Mouse (Mus musculus) heart, adult 2 months (tissue): ENCODE results near the gene Amigo1. TPM values are rescaled to one million over a fixed set of nuclear protein-coding genes. Genes with fewer than 3 reads are reported as not detected.

Experiments
- DNase-seq, 2 experiments: peaks; one replicate each; pipeline ENCODE4 v3.0.0; 2021
- H3K27ac ChIP-seq: fragments of 200-600 bp; 2 replicates; pipeline ENCODE4 v1.8.1; 2022
- H3K27me3 ChIP-seq: fragments of 200-500 bp; 2 replicates; pipeline ENCODE4 v1.6.1; 2012; ENCODE audit warnings: mild to moderate bottlenecking, low read length, inconsistent platforms, mixed read lengths; ENCODE audit not compliant: control insufficient read depth, insufficient read depth
- H3K36me3 ChIP-seq: fragments of 200-500 bp; 2 replicates; pipeline ENCODE4 v1.6.1; 2012; ENCODE audit warnings: low read length, inconsistent platforms; ENCODE audit not compliant: control insufficient read depth, insufficient read depth
- H3K4me1 ChIP-seq: fragments of 200-500 bp; 2 replicates; pipeline ENCODE4 v1.6.1; 2011; ENCODE audit warnings: low read length; ENCODE audit not compliant: control insufficient read depth, insufficient read depth
- H3K4me3 ChIP-seq: fragments of 200-600 bp; 2 replicates; pipeline ENCODE4 v1.8.1; 2022
- H3K79me2 ChIP-seq: fragments of 200-500 bp; replicated peaks from 2 replicates; pipeline ENCODE4 v1.6.1; 2012; ENCODE audit warnings: mild to moderate bottlenecking, inconsistent platforms, low read length, moderate library complexity, mixed read lengths; ENCODE audit not compliant: control insufficient read depth, insufficient read depth
- H3K9ac ChIP-seq: fragments of 200-500 bp; 2 replicates; pipeline ENCODE4 v1.6.1; 2012; ENCODE audit warnings: low read depth, mild to moderate bottlenecking, control low read depth, inconsistent platforms, low read length, mixed read lengths
- CTCF ChIP-seq: fragments of 200-600 bp; IDR thresholded peaks from 2 replicates; pipeline ENCODE4 v1.8.1; 2022; ENCODE audit warnings: antibody characterized with exemption, mild to moderate bottlenecking, moderate library complexity
- EP300 ChIP-seq: fragments of 200-500 bp; IDR thresholded peaks from 2 replicates; pipeline ENCODE4 v1.6.1; 2011; ENCODE audit warnings: low read depth, low read length, control low read depth; ENCODE audit not compliant: insufficient read depth
- POLR2A ChIP-seq: fragments of 200-500 bp; IDR thresholded peaks from 2 replicates; pipeline ENCODE4 v1.6.1; 2011; ENCODE audit warnings: mild to moderate bottlenecking, low read depth, low read length, control low read depth; ENCODE audit not compliant: insufficient read depth
- WGBS: fragments of 180-500 bp; shearing (Covaris S2); methylation state at CpG from one replicate; pipeline ENCODE4 v1.1.7; 2018; 5-methylcytosine and 5-hydroxymethylcytosine counted together
- intact Hi-C: fragments of 180-260 bp; cut with DNase I; formaldehyde crosslinking; loops from one replicate; pipeline ENCODE4 v1.15.1; 2025
- polyA plus RNA-seq: library from polyadenylated mRNA; depleted of rRNA; stranded (reverse); fragments of >200 nt; gene quantifications from 2 replicates; pipeline ENCODE4 v1.2.3, GENCODE M21; 2012
- total RNA-seq, 2 experiments: library from RNA; stranded (reverse); gene quantifications; 2 replicates each; pipeline ENCODE4 v1.2.3; 2021

Gene Amigo1
- total and polyA plus RNA-seq, 3 experiments = 16.4 to 17.7 (median 16.8) TPM

DNA sequence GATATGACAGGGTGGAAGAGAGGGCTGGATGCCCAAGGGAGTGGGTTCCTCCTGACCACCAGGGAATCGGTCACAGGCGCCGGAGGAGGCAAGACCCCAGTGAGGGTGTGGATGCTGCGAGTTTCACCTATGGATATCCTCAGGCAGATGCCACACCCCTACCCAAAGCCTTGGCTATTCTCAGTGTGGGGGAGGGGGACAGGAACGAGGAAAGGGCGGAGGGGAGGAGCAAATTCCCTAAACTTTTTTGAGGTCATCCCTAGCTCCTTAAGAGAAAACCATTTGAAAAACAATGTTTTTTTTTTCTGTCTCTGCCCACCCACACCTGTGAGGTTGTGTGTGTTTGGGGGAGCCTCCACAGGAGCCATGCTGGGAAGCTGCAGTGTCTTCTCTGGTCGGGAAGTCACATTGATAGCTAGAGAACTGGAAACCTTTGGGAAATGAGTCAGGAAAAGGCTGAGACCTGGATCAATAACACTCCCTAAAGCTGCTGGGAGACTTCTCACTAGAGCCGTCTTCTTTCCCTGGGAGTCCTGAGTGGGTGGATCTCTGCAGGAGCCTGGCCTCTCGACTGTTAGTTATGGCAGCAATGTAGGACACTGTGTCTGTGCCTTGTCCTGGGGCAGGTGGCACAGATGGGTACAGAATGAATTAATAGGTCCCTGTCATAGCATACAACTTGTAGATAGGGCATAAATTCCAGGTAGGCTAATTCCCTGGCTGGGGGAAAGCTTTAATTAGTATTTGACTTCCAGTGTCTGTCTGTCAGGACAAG lies 2.8 kb downstream of the Amigo1 start:
- H3K36me3 ChIP-seq = no peaks in the 10 kb centered on the region
- no peak overlapping the region for H3K4me3 ChIP-seq
- H3K79me2 ChIP-seq = no peaks in the 10 kb centered on the region
- peak in 1 of 2 experiments; percentile 15 for DNase-seq
- no peaks in the 10 kb centered on the region for H3K27me3 ChIP-seq
- H3K9ac ChIP-seq = no peak overlapping the region
- H3K27ac ChIP-seq = no peak overlapping the region
- TF ChIP-seq EP300 (no peak), CTCF (no peak), POLR2A (no peak)
- intact Hi-C loops = no loop called here
- H3K4me1 ChIP-seq = peaks cover 6% of the 10 kb centered on the region; the same call in 1 of the 2 replicates
- 78% methylated on average over 9 of the region's 9 CpGs for WGBS

- Histone ChIP-seq H3K4me3 (no peak overlapping the region), H3K9ac (no peak overlapping the region), H3K36me3 (no peaks in the 10 kb centered on the region), H3K79me2 (no peaks in the 10 kb centered on the region), H3K4me1 (peaks cover 6% of the 10 kb centered on the region; the same call in 1 of the 2 replicates), H3K27me3 (no peaks in the 10 kb centered on the region), H3K27ac (no peak overlapping the region)
- WGBS = 24% methylated on average over 5 of the region's 5 CpGs
- intact Hi-C loops = no loop called here
- peak; percentile 2 to 12 for DNase-seq
- TF ChIP-seq POLR2A = no peak
- TF ChIP-seq CTCF = no peak
- TF ChIP-seq EP300 = no peak
Observed at GRCm38 (mm10) chr3:108189897-108190296, 3.8 kb downstream of the Amigo1 start.

- Histone ChIP-seq H3K36me3 (no peaks in the 10 kb centered on the region), H3K4me3 (no peak overlapping the region), H3K4me1 (peaks cover 7% of the 10 kb centered on the region), H3K79me2 (no peaks in the 10 kb centered on the region), H3K9ac (no peak overlapping the region), H3K27me3 (no peaks in the 10 kb centered on the region), H3K27ac (no peak overlapping the region)
- no peak for DNase-seq
- TF ChIP-seq CTCF (no peak), POLR2A (no peak), EP300 (no peak)
- WGBS = 63% methylated on average over 4 of the region's 4 CpGs
- intact Hi-C loops = no loop called here
Observed at GRCm38 (mm10) chr3:108193686-108194085, 7.6 kb downstream of the Amigo1 start.

- Histone ChIP-seq H3K27ac (no peak overlapping the region), H3K79me2 (no peaks in the 10 kb centered on the region), H3K27me3 (no peaks in the 10 kb centered on the region), H3K4me1 (peaks cover 5% of the 10 kb centered on the region), H3K36me3 (no peaks in the 10 kb centered on the region), H3K9ac (no peak overlapping the region), H3K4me3 (no peak overlapping the region)
- TF ChIP-seq EP300 (no peak), CTCF (no peak), POLR2A (no peak)
- 81% methylated on average over 4 of the region's 4 CpGs for WGBS
- intact Hi-C loops = no loop called here
- DNase-seq = no peak
Observed at GRCm38 (mm10) chr3:108195287-108195686, 9.2 kb downstream of the Amigo1 start.

- no peak overlapping the region for H3K4me3 ChIP-seq
- H3K27me3 ChIP-seq = no peaks in the 10 kb centered on the region
- TF ChIP-seq POLR2A (no peak), EP300 (no peak), CTCF (no peak)
- H3K4me1 ChIP-seq = peaks cover 5% of the 10 kb centered on the region
- no peak overlapping the region; the same call in 1 of the 2 replicates for H3K27ac ChIP-seq
- H3K36me3 ChIP-seq = no peaks in the 10 kb centered on the region
- peak in 1 of 2 experiments; percentile 17 for DNase-seq
- intact Hi-C loops = no loop called here
- no peak overlapping the region for H3K9ac ChIP-seq
- H3K79me2 ChIP-seq = no peaks in the 10 kb centered on the region
- 59% methylated on average over 7 of the region's 7 CpGs for WGBS
Observed at GRCm38 (mm10) chr3:108195941-108196590, 9.9 kb downstream of the Amigo1 start.

DNA sequence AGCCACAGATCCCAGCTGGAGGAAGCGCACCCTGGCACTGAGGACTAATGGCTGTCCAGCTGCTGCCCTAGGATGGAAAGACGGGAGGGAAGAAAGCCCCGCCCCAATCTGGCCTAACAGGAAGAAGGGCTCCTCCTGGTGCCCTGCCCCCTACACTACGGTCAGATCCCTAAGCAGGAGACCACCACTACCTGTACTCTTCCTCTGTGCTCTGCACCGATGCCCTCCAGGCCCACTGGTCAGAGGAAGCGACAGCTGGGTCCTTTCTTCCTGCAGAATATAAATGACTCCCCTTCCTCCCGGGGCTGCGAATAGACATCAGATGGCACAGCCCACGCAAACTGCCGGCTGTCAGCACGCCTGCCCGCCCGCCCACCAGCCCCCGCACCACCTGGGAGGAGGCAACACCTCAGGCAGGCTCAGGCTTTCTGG lies 10.9 kb downstream of the Amigo1 start:
- H3K4me3 ChIP-seq = no peak overlapping the region
- intact Hi-C loops = no loop called here

More for the DNA sequence above, 10.9 kb downstream of the Amigo1 start:
- H3K79me2 ChIP-seq = no peaks in the 10 kb centered on the region
- peak in 1 of 2 experiments; percentile 46 for DNase-seq
- WGBS = 26% methylated on average over 14 of the region's 14 CpGs
- H3K36me3 ChIP-seq = no peaks in the 10 kb centered on the region
- H3K27me3 ChIP-seq = no peaks in the 10 kb centered on the region
- H3K9ac ChIP-seq = no peak overlapping the region
- H3K27ac ChIP-seq = no peak overlapping the region
- TF ChIP-seq CTCF (no peak), POLR2A (no peak), EP300 (no peak)
- H3K4me1 ChIP-seq = peaks cover 6% of the 10 kb centered on the region
